Mouse (Mus musculus) heart, postnatal 4 days (tissue): ENCODE measurements around the gene Nav1. TPM values are rescaled to one million over a fixed set of nuclear protein-coding genes. Genes with fewer than 3 reads are reported as not detected.

Experiments
- DNase-seq: peaks from one replicate; pipeline ENCODE4 v3.0.0; 2021
- microRNA-seq, 2 experiments: library from miRNA; unstranded; fragments of <30 nt; microRNA quantifications; one replicate each; pipeline ENCODE4 v1.2.0; 2021 to 2022
- total RNA-seq, 2 experiments: library from RNA; stranded (reverse); gene quantifications; 2 replicates each; pipeline ENCODE4 v1.2.3; 2021

The Nav1 gene
- total RNA-seq, 2 experiments from 2014 or later, result 53.9 to 54.8 TPM

DNA sequence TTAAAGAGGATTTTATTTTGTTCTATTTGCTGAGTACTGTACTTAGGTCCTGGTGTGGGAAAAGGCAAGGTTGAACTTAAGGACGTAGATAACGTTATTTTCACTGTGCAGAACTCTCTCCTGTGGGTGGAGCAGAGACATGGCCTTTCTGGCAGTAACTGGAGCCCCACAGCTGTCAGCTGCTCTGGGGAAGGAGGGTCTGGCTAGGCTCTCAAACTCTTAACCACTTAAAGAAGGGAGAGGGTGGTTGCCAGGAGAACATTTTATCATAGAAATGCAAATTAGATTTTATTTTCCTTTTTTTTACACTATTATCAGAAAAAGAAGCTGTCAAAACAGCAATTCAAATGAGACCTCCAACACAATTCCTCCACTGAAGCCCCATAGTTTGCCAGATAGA is 171.3 kb downstream of the Nav1 start:
- peak; percentile 36 for DNase-seq

GRCm38 (mm10) chr1:135430669-135431017 is 176.5 kb downstream of the Nav1 start:
- DNase-seq, result no peak

- peak; percentile 95 for DNase-seq
These were observed 177.0 kb downstream of the Nav1 start, which contains the start of gene Ipo9 for GRCm38 (mm10) chr1:135429901-135430668. Gene Ipo9 (minus strand): TSS chr1:135430499.

DNA sequence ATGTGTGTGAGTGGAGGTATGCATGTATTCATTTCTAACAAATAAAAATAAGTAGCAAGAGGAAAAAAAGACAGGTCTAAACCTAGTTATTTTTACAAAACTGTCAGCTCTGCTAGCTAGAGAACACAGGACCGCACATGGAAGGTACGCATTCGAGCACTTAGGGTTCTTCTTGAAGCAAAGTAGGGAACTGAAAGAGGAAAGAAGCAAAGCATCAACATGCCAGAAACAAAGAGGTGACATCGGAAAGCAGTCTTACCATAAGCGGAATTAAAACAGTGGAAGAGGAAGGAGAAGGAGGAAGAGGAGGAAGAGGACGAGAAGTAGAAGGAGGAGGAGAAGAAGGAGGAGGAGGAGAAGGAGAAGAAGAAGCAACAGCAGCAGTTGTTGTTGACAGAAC is 179.7 kb downstream of the Nav1 start:
- DNase-seq, result no peak

DNA sequence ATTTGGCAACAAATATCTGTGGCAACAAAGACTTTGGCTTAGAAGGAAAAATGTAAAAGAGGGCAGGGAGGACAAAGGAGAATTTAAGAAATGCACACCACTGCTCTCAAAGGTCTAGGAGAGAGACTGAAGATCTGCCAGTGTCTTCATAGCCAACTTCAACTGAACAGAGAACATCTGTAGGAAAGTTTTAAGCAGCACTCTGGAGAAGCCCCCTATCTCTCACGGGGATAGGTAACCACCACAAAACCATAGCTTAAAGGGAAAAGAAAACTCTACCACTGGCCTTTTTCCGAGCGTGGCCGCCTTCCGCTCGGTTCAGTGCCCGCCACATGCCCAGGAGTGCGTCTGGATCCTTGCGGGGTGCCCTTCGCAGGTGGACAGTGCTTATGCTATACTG is 180.4 kb downstream of the Nav1 start:
- DNase-seq, result no peak

DNA sequence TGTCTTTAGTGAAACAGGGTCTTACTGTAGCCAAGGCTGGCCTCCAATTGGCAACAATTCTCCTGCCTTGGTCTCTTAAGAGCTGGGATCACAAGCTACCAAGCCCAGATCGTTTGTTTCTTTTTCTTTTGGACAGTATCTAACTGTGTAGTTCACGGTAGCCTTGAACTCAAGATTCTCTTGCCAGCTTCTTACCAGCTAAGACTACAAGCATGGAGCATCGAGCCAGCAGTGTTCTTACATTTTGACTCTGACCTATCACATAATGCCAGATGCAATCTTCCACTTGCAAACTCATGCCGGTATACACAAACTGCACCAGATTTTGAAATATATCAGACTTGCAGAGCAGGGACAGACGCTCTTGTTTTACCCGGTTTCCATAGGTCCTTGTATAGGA is 184.3 kb downstream of the Nav1 start:
- DNase-seq, result no peak

DNA sequence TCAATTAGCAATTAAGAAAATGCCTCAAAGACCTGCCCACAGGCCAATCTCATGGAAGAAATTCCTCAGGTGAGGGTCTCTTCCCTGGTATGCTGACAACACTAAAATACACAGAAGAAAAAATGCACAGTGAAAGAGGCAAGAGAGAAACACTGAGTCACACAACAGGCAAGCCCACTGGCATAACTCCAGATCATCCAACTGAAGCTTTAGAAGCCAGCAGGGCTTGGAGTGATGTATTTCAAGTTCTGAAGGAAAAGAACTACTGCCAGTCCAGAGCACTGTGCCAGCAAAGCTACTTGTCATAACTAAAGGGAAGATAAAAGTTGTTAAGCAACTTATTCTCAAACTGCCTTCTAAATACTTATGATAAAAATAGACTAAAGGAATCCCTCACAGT is 193.1 kb downstream of the Nav1 start:
- peak; percentile 34 for DNase-seq

DNA sequence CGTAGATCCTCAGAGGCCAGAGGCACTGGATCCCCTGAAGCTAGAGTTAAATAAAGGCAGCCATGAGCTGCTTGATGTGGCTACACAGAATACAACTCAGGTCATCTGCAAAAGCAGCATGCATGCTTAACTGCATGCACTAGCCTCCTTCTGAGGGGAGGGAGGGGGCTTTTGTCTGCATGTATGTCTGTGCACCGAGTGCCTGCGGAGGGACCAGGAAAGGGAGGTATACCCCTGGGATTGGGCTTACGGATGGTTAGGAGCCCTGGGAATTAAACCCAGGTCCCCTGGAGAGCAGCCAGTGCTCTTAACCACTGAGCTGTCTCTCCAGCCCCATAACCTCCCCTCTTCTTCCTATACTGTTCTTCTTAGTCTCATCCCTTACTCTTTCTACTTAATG is 195.0 kb downstream of the Nav1 start:
- DNase-seq, result no peak

DNA sequence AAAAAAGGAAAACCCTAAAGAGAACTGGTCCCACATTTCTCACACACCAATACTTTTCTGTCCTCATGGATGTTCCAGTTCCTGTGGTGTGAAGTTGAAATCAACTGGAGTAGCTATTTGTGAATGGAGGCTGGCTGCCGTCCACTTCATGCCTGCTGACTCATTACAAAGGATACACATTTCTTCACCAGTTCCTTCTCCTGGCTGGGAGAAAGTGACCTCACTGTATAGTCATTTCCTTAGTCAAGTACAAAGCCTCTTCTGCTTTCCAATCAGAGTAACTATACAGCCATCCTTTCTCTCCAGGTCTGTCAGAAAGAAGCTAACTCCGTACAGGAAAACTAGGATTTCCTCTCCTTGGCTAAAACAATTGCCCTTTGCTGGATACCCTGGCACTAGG is 196.1 kb downstream of the Nav1 start:
- peak; percentile 71 for DNase-seq

- no peak for DNase-seq
These were observed 198.1 kb downstream of the Nav1 start for GRCm38 (mm10) chr1:135408973-135409372.

DNA sequence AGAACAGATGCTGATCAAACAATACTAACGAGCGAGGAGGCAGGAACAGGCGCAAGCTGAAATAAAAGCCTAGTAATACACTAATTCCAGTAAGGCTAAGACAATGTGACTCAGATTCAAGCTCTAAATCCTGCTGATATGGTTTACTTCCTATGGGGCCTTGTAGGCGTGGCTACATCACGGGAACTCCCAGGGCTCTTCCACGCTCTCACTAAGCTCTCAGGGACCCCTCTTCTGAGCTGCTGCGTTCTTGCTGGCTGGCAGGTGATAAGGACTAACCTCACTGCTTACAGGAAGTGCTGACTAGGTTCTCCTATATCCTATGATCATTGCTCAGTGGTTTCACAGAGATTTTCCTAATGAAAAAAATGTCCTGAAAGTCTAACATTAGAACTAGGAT is 201.7 kb downstream of the Nav1 start:
- no peak for DNase-seq

DNA sequence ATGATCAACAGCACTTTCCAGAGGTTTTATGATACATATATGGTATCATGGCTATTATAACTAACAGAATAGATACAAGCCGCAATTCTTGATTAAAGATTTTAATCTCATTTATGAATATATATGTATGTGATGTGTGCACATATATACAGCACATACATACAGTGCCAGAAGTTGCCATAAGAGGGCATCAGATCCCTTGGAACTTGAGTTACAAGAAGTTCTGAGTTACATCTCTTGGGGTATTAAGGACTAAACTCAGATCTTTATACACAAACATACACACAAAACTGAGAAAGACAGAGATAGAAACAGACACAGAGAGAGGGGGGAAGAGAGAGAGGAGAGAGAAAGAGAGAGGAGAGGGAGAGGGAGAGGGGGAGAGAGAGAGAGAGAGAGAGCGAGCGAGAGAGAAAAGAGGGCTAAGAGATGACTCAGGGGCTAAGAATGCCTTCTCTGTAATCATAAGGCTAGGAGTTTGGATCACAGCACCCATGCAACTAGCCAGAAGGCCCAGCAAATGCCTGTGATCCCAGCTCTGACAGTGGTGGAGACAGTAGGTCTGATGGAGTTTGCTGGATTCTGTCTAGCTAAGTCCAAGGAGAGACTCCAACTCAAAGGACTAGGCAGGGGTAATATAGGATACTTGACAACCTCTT is 205.5 kb downstream of the Nav1 start:
- DNase-seq, result no peak

GRCm38 (mm10) chr1:135399466-135399865 is 207.6 kb downstream of the Nav1 start:
- DNase-seq, result no peak

DNA sequence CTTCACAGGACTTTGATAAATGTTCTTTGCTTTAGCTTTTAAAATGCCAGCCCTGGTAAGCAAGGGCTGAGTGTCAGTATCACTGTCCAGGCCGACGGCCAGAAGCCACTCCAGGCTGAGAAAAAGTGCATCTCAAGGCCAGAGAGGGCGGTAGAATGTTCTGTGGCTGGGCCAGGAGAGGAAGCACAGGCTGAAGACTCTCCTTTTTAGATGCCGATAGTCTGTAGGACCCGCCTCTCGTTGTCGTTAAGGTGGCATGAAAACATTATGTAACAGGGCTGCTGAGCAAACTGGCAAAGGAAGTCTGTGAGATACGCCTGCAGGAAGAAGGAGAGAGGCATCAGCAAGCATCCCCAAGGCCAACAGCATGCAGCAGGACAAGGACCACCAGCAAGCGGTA is 221.9 kb downstream of the Nav1 start:
- no peak for DNase-seq

Small RNA genes within 50 kb of the gene (microRNA-seq; reads per million reads assigned to microRNA genes)
- gene Mir1231, result 4.5 to 5.9 reads per million in 2 experiments

Other genes with a start within 250 kb of the Nav1 start
- 10 to 100 TPM; 14.2 to 14.4 TPM for gene Shisa4, start 232.1 kb downstream of the Nav1 start, total RNA-seq
- 100 to 1,000 TPM in 1 of 2 experiments, 10 to 100 TPM in 1; 95.5 to 116 TPM for gene Ipo9, start 176.8 kb downstream of the Nav1 start, total RNA-seq
- 100 to 1,000 TPM; 262 to 267 TPM for gene Csrp1, start 112.8 kb upstream of the Nav1 start, total RNA-seq
- 10 to 100 TPM; 40.7 to 43.8 TPM for gene Phlda3, start 158.8 kb upstream of the Nav1 start, total RNA-seq
- 1,000 to 10,000 TPM; 2,021 to 2,289 TPM for gene Tnni1, start 172.1 kb upstream of the Nav1 start, total RNA-seq
- 10 to 100 TPM in 1 of 2 experiments, 1 to 10 TPM in 1; 7.3 to 10.3 TPM for gene Lad1, start 211.3 kb upstream of the Nav1 start, total RNA-seq
- 1,000 to 10,000 TPM; 6,684 to 7,230 TPM for gene Tnnt2, start 229.1 kb upstream of the Nav1 start, total RNA-seq